In the genomic region with DNA sequence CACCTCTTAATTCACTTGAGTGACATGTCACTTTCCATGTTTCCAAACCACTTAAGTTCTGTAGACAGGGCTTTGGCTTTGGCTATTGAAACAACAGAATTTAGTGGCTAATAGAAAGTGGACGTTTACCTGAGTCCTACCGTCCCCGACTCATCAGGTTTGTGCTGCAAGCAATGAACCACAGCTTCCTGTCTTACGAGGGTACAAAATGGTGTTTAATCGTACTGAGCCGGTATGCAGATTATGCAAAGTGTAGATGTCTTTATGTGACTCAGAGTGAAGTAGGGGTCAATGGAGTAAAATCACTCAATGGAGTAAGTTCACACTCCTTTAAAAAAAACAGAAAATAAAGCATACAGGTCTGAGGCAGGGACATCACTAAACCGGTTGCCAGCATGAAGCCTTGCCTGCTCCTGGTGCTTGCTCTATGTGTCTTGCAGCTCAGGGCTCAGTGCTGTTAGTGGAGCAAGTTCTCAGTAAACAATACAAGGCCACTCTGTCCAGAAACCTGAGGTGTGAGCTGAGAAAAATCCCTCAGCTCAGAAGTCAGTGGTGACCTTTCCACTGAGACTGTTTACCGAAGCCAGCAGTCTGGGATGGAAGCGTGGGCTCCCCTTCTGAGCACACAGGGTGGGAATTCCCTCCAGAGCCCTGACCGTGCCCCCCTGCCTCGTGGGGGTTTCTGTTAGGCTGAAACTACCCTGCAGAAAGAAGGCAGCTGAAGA, we compare ENCODE assay signal across 8 mouse cellular contexts.
DNase-seq lines count a peak whose midpoint lies in the region; ATAC-seq and TF ChIP-seq lines count a peak whose summit lies in the region.
"Had no signal": no experiment of that assay in that cellular context is flagged by ENCODE, and none has a peak within 500 bp of the region (broad histone marks: within the 10 kb centered on the region; RNA-seq: fewer than 3 reads in every experiment).

No protein-coding gene starts in this region.

- H3K27me3 ChIP-seq in midbrain, embryonic 10.5 days (ENCODE audit: low read depth, poor library complexity, severe bottlenecking), result no peaks in the 10 kb centered on the region
- no peaks in the 10 kb centered on the region for H3K27me3 ChIP-seq in midbrain, embryonic 16.5 days (ENCODE audit: control insufficient read depth, insufficient read depth, low read depth, low read length)
- H3K27me3 ChIP-seq in embryonic facial prominence, embryonic 10.5 days (replicated peaks; ENCODE audit: low read depth, poor library complexity, severe bottlenecking), result no peaks in the 10 kb centered on the region
- H3K27me3 ChIP-seq in limb, embryonic 14.5 days (ENCODE audit: control insufficient read depth, insufficient read depth, low read length), result no peaks in the 10 kb centered on the region
- no peaks in the 10 kb centered on the region for H3K27me3 ChIP-seq in splenic B cell, adult 2 months (ENCODE audit: control insufficient read depth, insufficient read depth, low read length, poor library complexity, severe bottlenecking)
- H3K27me3 ChIP-seq: liver, embryonic 13.5 days had no signal

- no peaks in the 10 kb centered on the region for H3K36me3 ChIP-seq in midbrain, embryonic 10.5 days
- H3K36me3 ChIP-seq in midbrain, embryonic 16.5 days (ENCODE audit: control insufficient read depth, insufficient read depth, low read length), result no peaks in the 10 kb centered on the region
- no peaks in the 10 kb centered on the region for H3K36me3 ChIP-seq in embryonic facial prominence, embryonic 10.5 days (replicated peaks)
- H3K36me3 ChIP-seq in limb, embryonic 14.5 days (ENCODE audit: control insufficient read depth, insufficient read depth, low read length), result no peaks in the 10 kb centered on the region
- H3K36me3 ChIP-seq in splenic B cell, adult 2 months (ENCODE audit: control insufficient read depth, insufficient read depth, low read length, poor library complexity, severe bottlenecking), result no peaks in the 10 kb centered on the region
- H3K36me3 ChIP-seq: liver, embryonic 13.5 days had no signal

- H3K9ac ChIP-seq in midbrain, embryonic 16.5 days (ENCODE audit: low read depth, low read length), result no peak overlapping the region
- H3K9ac ChIP-seq in limb, embryonic 14.5 days (ENCODE audit: low read depth, low read length, severe bottlenecking), result peak overlapping the region; percentile 40
- H3K9ac ChIP-seq: liver, embryonic 13.5 days had no signal

- H3K9me3 ChIP-seq in midbrain, embryonic 10.5 days (replicated peaks), result no peaks in the 10 kb centered on the region
- H3K9me3 ChIP-seq in midbrain, embryonic 16.5 days (replicated peaks; ENCODE audit: control insufficient read depth, low read length, poor library complexity, severe bottlenecking), result no peaks in the 10 kb centered on the region
- no peaks in the 10 kb centered on the region for H3K9me3 ChIP-seq in embryonic facial prominence, embryonic 10.5 days
- H3K9me3 ChIP-seq in limb, embryonic 14.5 days (ENCODE audit: control insufficient read depth, low read length), result no peaks in the 10 kb centered on the region
- H3K9me3 ChIP-seq: liver, embryonic 13.5 days had no signal

- 60% methylated on average over 11 of the region's 11 CpGs for WGBS in midbrain, embryonic 10.5 days
- 55% methylated on average over 11 of the region's 11 CpGs for WGBS in midbrain, embryonic 16.5 days
- WGBS in embryonic facial prominence, embryonic 10.5 days, result 53% methylated on average over 11 of the region's 11 CpGs
- 32% methylated on average over 11 of the region's 11 CpGs for WGBS in limb, embryonic 14.5 days

- ATAC-seq in midbrain, embryonic 16.5 days, result no peak
- ATAC-seq in limb, embryonic 14.5 days (ENCODE audit: low FRiP score, low read depth), result peak; percentile 30; the same call in 1 of the 2 replicates

- no peak for DNase-seq in midbrain, embryonic 10.5 days (ENCODE audit: low spot score)
- no peak for DNase-seq in embryonic facial prominence, embryonic 10.5 days (ENCODE audit: low spot score)
- no peak for DNase-seq in limb, embryonic 14.5 days (ENCODE audit: low spot score)
- DNase-seq in splenic B cell, adult 2 months (ENCODE audit: low read depth, low spot score), result peak; percentile 61
- DNase-seq in left cerebral cortex, adult 8-10 months (ENCODE audit: low spot score in 2 of 2), result no peak
- DNase-seq in urinary bladder, postnatal 25 days (ENCODE audit: low spot score), result no peak
- DNase-seq: liver, embryonic 13.5 days had no signal

- H3K27ac ChIP-seq in midbrain, embryonic 10.5 days (replicated peaks), result peak overlapping the region; percentile 59
- H3K27ac ChIP-seq in midbrain, embryonic 16.5 days (ENCODE audit: low read length), result no peak overlapping the region
- H3K27ac ChIP-seq in embryonic facial prominence, embryonic 10.5 days (replicated peaks), result peak overlapping the region; percentile 75
- peak overlapping the region; percentile 77 for H3K27ac ChIP-seq in limb, embryonic 14.5 days (replicated peaks; ENCODE audit: low read depth, low read length)
- H3K27ac ChIP-seq: liver, embryonic 13.5 days had no signal

- no peak overlapping the region for H3K4me3 ChIP-seq in midbrain, embryonic 10.5 days
- no peak overlapping the region for H3K4me3 ChIP-seq in midbrain, embryonic 16.5 days (ENCODE audit: low read depth, low read length)
- no peak overlapping the region for H3K4me3 ChIP-seq in embryonic facial prominence, embryonic 10.5 days
- no peak overlapping the region for H3K4me3 ChIP-seq in limb, embryonic 14.5 days (replicated peaks; ENCODE audit: low read length)
- H3K4me3 ChIP-seq: liver, embryonic 13.5 days had no signal

- no peak overlapping the region for H3K4me2 ChIP-seq in midbrain, embryonic 16.5 days (ENCODE audit: low read length)
- H3K4me2 ChIP-seq in limb, embryonic 14.5 days (replicated peaks; ENCODE audit: low read depth, low read length, severe bottlenecking), result peak overlapping the region; percentile 33
- H3K4me2 ChIP-seq: liver, embryonic 13.5 days had no signal

- peaks cover 13% of the 10 kb centered on the region; the same call in 1 of the 2 replicates for H3K4me1 ChIP-seq in midbrain, embryonic 10.5 days
- no peaks in the 10 kb centered on the region for H3K4me1 ChIP-seq in midbrain, embryonic 16.5 days (ENCODE audit: control insufficient read depth, insufficient read depth, low read length)
- peaks cover 23% of the 10 kb centered on the region for H3K4me1 ChIP-seq in embryonic facial prominence, embryonic 10.5 days
- peaks cover 24% of the 10 kb centered on the region for H3K4me1 ChIP-seq in limb, embryonic 14.5 days (ENCODE audit: control insufficient read depth, insufficient read depth, low read length)
- H3K4me1 ChIP-seq: liver, embryonic 13.5 days had no signal

- TF ChIP-seq POLR2A in limb, embryonic 14.5 days (IDR thresholded peaks at IDR 0.05; ENCODE audit: borderline replicate concordance, extremely low read depth, insufficient read depth, insufficient read length), result no peak
